Mouse (Mus musculus) testis, adult 2 months (tissue): ENCODE measurements around the gene Aim2. TPM values are rescaled to one million over a fixed set of nuclear protein-coding genes. Genes with fewer than 3 reads are reported as not detected.

Experiments
- H3K27ac ChIP-seq: fragments of 200-500 bp; 2 replicates; pipeline ENCODE4 v1.5.1; 2012; ENCODE audit warnings: low read depth, low read length; ENCODE audit not compliant: control insufficient read depth, insufficient read depth
- H3K27me3 ChIP-seq: fragments of 200-500 bp; 2 replicates; pipeline ENCODE4 v1.6.1; 2012; ENCODE audit warnings: mild to moderate bottlenecking, low read length, moderate library complexity; ENCODE audit not compliant: control insufficient read depth, insufficient read depth
- H3K36me3 ChIP-seq: fragments of 200-500 bp; 2 replicates; pipeline ENCODE4 v1.6.1; 2012; ENCODE audit warnings: mild to moderate bottlenecking, low read length; ENCODE audit not compliant: control insufficient read depth, insufficient read depth
- H3K4me1 ChIP-seq: fragments of 200-500 bp; 2 replicates; pipeline ENCODE4 v1.6.1; 2012; ENCODE audit warnings: low read length; ENCODE audit not compliant: control insufficient read depth, insufficient read depth
- H3K4me3 ChIP-seq: fragments of 200-500 bp; 2 replicates; pipeline ENCODE4 v1.5.1; 2012; ENCODE audit warnings: low read depth, mild to moderate bottlenecking, low read length, moderate library complexity, mixed read lengths; ENCODE audit not compliant: control insufficient read depth
- CTCF ChIP-seq: fragments of 200-500 bp; IDR thresholded peaks from 2 replicates; pipeline ENCODE4 v1.5.1; 2012; ENCODE audit warnings: low read depth, mild to moderate bottlenecking, inconsistent platforms, low read length, moderate library complexity; ENCODE audit not compliant: control insufficient read depth, insufficient read depth, insufficient replicate concordance
- POLR2A ChIP-seq: fragments of 200-500 bp; IDR thresholded peaks from 2 replicates; pipeline ENCODE4 v1.6.1; 2012; ENCODE audit warnings: low read depth, mild to moderate bottlenecking, inconsistent platforms, low read length, moderate library complexity; ENCODE audit not compliant: control insufficient read depth
- polyA plus RNA-seq: library from polyadenylated mRNA; depleted of rRNA; stranded (reverse); fragments of >200 nt; gene quantifications from 2 replicates; pipeline ENCODE4 v1.2.3, GENCODE M21; 2012

The Aim2 gene
- polyA plus RNA-seq, 1 experiment, result 0.27 TPM

DNA sequence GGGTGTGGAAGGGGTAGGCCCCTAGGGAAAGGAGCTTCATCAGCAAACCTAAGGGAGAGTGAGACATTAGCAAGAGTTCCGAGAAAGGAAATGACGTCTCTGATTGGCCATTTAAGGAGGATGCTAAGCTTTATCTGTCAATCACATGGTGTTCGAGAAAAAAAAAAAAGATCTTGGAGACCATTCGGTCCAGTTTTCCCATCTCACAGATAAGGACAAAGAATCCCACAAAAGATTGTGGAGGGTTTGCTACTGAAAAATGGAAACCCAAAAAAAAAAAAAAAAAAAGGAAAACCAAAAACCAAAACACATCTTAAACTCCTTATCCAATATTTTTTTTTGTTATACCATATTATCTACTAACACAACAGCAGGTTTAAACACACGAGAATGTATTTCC lies 1.5 kb upstream of the Aim2 start:
- Histone ChIP-seq H3K36me3 (no peaks in the 10 kb centered on the region), H3K4me3 (no peak overlapping the region), H3K4me1 (no peaks in the 10 kb centered on the region), H3K27me3 (no peaks in the 10 kb centered on the region), H3K27ac (no peak overlapping the region)
- no peak for TF ChIP-seq POLR2A
- TF ChIP-seq CTCF, result no peak

DNA sequence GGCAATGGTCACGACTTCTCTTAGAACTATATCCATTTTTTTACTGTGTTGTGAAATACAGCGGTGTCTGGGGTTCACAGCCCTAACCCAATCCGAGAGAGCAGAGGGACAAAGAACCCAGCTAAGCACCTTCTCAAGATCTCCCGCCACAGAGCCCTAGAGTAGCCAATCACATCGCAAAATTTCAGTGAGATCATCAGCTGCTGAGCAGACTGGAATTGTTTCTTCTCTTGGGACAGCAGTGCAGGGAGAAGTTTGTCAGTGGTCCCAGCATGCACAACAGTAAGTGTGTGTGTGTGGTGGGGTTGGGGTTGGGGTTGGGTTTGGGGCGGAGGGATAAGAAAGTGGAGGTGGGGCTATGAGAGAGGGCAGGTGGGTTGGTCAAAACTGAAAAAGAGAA lies 733 bp upstream of the Aim2 start:
- Histone ChIP-seq H3K27me3 (no peaks in the 10 kb centered on the region), H3K4me3 (no peak overlapping the region), H3K4me1 (no peaks in the 10 kb centered on the region), H3K36me3 (no peaks in the 10 kb centered on the region), H3K27ac (no peak overlapping the region)
- TF ChIP-seq CTCF (no peak), POLR2A (no peak)

DNA sequence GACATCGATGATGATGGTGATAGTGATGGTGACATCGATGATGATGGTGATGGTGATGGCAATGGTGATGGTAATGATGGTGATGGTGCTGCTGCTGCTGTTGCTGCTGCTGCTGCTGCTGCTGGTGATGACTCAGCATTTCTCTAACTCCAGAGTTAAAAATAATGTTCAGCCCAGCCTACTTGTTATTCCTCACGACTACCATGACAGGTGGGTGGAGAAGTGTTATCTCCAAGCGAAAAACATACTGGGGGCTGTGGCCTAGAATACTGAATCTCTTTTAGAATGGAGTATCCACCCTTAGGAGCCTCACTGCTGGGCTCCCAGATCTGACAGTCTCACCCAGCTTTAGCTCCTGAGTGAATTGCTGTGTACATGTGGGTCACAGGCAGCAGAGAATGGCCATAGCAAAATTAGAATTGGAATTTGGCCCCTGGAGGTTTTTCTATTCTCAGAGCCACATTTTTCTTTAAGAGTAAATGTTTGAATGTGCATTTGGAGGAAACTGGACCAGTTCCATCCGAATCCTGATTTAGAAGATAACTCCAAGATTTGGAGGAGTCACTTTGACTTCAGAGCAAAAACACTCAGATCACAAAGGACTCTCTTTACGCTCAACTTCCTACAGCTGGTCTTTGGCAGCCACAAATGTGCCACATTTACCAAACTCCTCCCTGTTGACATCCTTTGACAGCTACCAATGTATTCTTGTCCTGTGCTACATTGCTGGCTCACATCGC lies 4.6 kb downstream of the Aim2 start:
- no peak for TF ChIP-seq CTCF
- TF ChIP-seq POLR2A, result no peak

DNA sequence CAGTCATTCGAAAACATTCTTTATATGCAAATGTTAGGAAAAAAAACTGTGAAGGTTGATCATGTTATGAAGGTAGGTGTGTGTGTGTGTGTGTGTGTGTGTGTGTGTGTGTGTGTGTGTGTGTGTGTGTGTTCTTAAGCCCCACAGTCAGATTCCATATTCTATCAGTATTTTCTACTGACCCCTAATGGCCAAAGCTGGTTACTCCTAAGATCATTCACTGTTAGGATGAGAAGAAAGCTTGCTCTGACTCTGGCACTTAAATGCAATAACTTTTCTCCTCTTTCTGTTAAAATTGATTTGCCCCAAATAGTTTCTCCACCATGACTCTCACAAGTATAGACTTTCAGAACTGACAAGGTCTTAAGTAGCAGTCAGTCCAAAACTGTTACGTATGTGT lies 6.0 kb downstream of the Aim2 start:
- Histone ChIP-seq H3K27me3 (no peaks in the 10 kb centered on the region), H3K4me3 (no peak overlapping the region), H3K4me1 (no peaks in the 10 kb centered on the region), H3K36me3 (no peaks in the 10 kb centered on the region), H3K27ac (no peak overlapping the region)
- TF ChIP-seq CTCF (no peak), POLR2A (no peak)

More for the DNA sequence above, 4.6 kb downstream of the Aim2 start:
- H3K4me3 ChIP-seq, result no peak overlapping the region
- H3K27me3 ChIP-seq, result no peaks in the 10 kb centered on the region
- H3K36me3 ChIP-seq, result no peaks in the 10 kb centered on the region
- no peaks in the 10 kb centered on the region for H3K4me1 ChIP-seq
- H3K27ac ChIP-seq, result no peak overlapping the region

DNA sequence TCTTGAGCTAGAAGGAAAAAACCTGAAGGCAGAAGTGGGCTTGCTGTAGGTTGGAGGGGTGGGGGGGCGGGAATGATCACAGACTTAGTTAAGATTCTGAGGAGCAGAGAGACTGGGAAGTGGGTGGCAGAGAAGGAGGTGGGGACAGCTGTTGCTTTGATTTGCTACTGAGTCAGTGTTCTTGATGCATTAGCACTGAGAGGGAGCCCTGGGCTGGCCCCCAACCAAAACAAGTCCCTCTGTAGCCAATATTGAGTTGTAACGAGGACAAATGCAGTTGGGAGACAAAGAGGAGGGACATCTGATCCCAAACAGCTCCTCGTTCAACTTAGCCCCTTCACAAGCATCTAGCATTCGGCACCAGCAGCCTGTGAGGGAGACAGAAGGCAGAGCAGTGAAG lies 7.1 kb downstream of the Aim2 start:
- no peaks in the 10 kb centered on the region for H3K27me3 ChIP-seq
- H3K4me3 ChIP-seq, result no peak overlapping the region
- H3K4me1 ChIP-seq, result no peaks in the 10 kb centered on the region
- no peak for TF ChIP-seq CTCF
- TF ChIP-seq POLR2A, result no peak
- no peaks in the 10 kb centered on the region for H3K36me3 ChIP-seq
- H3K27ac ChIP-seq, result no peak overlapping the region

DNA sequence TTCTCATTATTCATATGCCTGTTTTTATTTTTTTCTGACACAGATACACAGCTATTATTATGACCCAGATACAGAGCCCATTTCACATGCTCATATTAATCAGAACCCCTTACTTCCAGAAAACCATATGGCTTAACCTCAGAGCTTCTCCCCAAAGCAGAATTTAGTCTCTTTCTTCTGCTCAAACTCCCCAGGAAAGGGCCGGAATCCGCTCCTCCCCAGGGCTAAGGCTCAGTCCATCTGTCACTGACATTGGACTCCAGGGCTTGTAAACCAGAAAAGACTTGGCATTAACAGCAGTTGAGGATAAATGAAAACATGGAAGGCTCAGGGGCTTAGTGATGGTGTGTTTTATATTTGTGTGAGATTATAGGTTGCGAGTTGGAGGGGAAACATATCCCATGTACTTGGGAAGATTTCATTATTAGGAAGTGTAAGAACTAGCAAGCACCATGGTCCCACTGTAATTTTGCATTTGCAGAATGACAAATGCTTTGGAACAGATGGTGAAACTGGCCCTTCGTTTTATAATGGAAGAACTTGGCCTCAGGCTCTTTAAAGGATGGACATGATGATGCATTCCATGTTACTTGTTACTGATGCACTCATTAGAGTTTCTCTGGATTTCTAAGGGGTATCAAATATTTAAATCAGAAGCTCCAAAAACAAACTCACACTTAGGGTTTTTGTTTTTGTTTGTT lies 9.1 kb downstream of the Aim2 start:
- no peaks in the 10 kb centered on the region for H3K4me1 ChIP-seq
- TF ChIP-seq CTCF (no peak), POLR2A (no peak)
- H3K27me3 ChIP-seq, result no peaks in the 10 kb centered on the region
- no peak overlapping the region for H3K4me3 ChIP-seq
- H3K27ac ChIP-seq, result no peak overlapping the region
- H3K36me3 ChIP-seq, result no peaks in the 10 kb centered on the region

DNA sequence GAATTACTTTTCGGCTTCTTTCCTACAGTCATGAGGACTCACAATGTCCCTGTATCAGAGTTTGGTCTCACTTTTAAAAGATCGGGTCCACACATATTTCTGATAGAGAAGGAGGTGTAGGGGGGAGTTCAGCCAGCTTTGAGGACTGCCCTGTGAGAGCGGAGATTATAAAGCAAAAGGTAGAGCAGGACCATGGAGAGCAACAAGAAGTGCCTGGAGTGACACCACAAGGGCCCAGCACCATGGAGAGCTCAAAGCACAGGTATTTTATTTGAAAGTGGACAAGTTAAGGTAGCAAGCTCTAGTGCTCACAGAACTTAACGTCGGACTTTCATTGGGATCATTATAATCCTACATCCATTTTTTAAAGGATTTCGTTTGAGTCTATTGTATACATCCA lies 11.0 kb downstream of the Aim2 start:
- no peaks in the 10 kb centered on the region for H3K36me3 ChIP-seq
- TF ChIP-seq POLR2A, result no peak
- no peak for TF ChIP-seq CTCF
- H3K27me3 ChIP-seq, result no peaks in the 10 kb centered on the region
- no peak overlapping the region for H3K27ac ChIP-seq
- no peak overlapping the region for H3K4me3 ChIP-seq
- H3K4me1 ChIP-seq, result peaks cover under 1% of the 10 kb centered on the region; the same call in 1 of the 2 replicates
